Mouse (Mus musculus): ENCODE data around the gene Kdm6b. TPM values are rescaled to one million over a fixed set of nuclear protein-coding genes. Genes with fewer than 3 reads are reported as not detected.
A peak's percentile ranks its signal among the peaks of the same experiment; 100 is the strongest.
"Not testable (repeated sequence)": the region's sequence is repeated elsewhere in the genome, so short reads cannot be mapped to it uniquely, and the experiment has no call there.

Gene Kdm6b
- polyA plus RNA-seq, 1 experiment from 2014 or later: 4.0 TPM

DNA sequence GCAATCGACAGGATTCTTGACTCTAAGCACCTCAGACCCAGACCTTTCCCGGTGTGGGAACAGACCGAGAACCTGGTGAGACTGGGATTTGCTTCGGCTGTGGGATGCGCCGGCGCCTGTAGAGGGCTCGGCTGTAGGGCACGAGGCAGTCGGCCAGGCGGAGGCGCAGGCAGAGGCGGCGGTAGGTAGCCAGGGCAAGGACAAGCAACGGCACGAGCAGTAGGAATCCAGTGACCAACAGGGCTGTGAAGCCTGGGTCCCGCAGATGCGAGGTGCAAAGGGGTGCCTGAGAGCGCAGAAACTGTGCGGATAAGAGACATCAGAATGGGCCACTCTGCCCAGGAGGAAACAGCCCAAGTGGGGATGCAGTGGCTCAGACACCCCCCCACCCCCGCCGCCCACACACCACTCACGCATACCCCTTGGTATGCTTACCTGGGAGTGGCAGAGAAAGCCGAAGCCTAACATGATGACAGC, 15.9 kb downstream of the Kdm6b start:
- H3K9ac ChIP-seq: peak overlapping the region; percentile 32
- H3K27ac ChIP-seq (replicated peaks): 0 out of 2 replicates have a peak overlapping the region, but pooled peaks have one; percentile 14
- H3K9me3 ChIP-seq (replicated peaks): no peaks in the 10 kb centered on the region
- H3K4me3 ChIP-seq (replicated peaks): peak overlapping the region; percentile 85
- peaks cover 39% of the 10 kb centered on the region for H3K4me1 ChIP-seq (replicated peaks)
- ATAC-seq (ENCODE audit: insufficient read depth): no peak
- peak overlapping the region; percentile 96 for H3K4me2 ChIP-seq
- H3K36me3 ChIP-seq (replicated peaks): peaks cover 28% of the 10 kb centered on the region
- no peaks in the 10 kb centered on the region for H3K27me3 ChIP-seq
- WGBS (ENCODE audit: insufficient replicate concordance): 46% methylated on average over 24 of the region's 24 CpGs

DNA sequence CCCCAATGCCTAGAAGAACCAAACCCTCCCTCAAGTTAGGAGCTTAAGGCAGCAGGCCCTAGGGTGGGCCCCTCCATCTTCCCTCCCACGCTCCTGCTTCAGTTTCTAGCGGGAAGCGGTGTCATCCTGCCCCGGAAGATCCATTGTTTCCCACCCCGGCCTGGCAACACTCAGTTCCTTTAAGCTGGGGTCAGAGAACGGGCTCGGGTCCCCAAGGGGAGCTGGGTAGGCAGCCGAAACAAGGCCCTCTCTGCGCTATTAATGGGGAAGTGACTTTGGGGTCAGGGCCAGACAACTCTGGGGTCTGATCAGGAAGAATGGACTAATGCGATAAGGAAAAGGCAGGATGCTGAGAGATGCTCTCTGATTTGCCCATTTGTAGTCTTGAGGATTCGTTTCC, 16.7 kb downstream of the Kdm6b start:
- peak overlapping the region; percentile 97; the same call in 1 of the 2 replicates for H3K27ac ChIP-seq (replicated peaks)
- H3K9ac ChIP-seq: peak overlapping the region; percentile 94
- peaks cover 22% of the 10 kb centered on the region for H3K36me3 ChIP-seq (replicated peaks)
- H3K4me3 ChIP-seq (replicated peaks): peak overlapping the region; percentile 85
- 11% methylated on average over 11 of the region's 11 CpGs for WGBS (ENCODE audit: insufficient replicate concordance)
- no peaks in the 10 kb centered on the region for H3K9me3 ChIP-seq (replicated peaks)
- ATAC-seq (ENCODE audit: insufficient read depth): no peak
- H3K27me3 ChIP-seq: no peaks in the 10 kb centered on the region
- peak overlapping the region; percentile 96 for H3K4me2 ChIP-seq
- peaks cover 39% of the 10 kb centered on the region for H3K4me1 ChIP-seq (replicated peaks)

DNA sequence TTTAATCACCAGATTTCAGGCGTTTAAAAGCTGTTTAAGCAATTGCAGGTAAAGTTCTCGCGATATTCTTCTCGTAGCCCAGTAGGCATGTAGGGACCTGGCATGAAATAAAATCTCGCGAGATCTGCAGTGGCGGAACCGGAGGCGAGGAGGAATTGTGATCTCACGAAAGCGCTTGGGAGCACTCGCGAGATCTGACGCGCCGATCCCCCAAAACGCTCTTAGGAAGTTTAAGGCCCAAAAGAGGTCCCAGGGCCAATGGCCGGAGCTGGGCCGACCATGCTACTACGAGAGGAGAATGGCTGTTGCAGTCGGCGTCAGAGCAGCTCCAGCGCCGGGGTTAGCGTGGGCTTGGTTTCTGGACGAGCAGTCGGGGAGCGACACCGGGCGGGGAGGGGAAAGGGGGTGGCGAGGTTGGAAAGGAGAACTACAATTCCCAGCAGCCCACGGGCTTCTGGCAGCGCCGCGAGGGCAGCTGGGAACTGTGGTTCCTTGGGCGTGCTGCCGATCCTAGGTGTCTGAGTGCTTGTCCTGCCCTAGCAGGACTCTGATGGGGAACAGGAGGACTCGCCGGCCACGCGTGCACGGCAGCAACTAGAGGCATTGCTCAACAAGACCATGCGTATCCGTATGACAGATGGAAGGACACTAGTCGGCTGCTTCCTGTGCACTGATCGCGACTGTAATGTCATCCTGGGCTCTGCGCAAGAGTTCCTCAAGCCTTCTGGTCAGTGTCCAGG, 17.7 kb downstream of the Kdm6b start:
- Histone ChIP-seq H3K4me2 (peak overlapping the region; percentile 96), H3K27me3 (no peaks in the 10 kb centered on the region), H3K27ac (replicated peaks) (peak overlapping the region; percentile 97), H3K9ac (peak overlapping the region; percentile 94), H3K4me3 (replicated peaks) (peak overlapping the region; percentile 85), H3K4me1 (replicated peaks) (peaks cover 31% of the 10 kb centered on the region), H3K36me3 (replicated peaks) (peaks cover 16% of the 10 kb centered on the region), H3K9me3 (replicated peaks) (no peaks in the 10 kb centered on the region)
- peak; percentile 90 for ATAC-seq (ENCODE audit: insufficient read depth)
- under 1% methylated on average over 48 of the region's 48 CpGs for WGBS (ENCODE audit: insufficient replicate concordance)

DNA sequence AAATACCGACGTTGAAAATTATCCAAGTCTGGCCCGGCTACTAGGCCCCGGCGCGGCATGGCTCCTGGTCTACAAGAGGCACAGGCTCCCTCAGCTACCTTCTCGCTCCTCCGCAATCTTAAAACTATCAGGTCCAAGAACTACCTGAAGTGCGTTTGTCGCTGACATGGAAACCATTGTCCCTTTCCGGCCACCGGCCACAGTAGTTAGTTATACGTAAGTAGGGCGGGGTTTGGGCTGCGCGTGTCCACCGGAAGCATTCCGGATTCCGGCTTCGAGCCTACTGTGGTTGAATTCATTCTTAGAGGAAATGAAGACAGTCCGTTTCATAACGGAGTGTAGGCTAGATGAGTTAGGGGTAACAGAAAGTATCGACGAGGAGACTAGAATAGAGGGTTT, 18.2 kb downstream of the Kdm6b start, which contains the start of the genes Naa38 and Cyb5d1:
Naa38 (plus strand) TSS at position 253 of the 399 bp plus-strand sequence.
Cyb5d1 (minus strand) TSS at position 397 of the 399 bp plus-strand sequence.
- WGBS (ENCODE audit: insufficient replicate concordance): 0% methylated on average over 24 of the region's 24 CpGs
- peak within 1 kb of the TSS; percentile 94 for H3K9ac ChIP-seq
- peak within 1 kb of the TSS; percentile 97 for H3K27ac ChIP-seq (replicated peaks)
- H3K36me3 ChIP-seq (replicated peaks): peaks cover 10% of the 10 kb centered on the region
- H3K4me1 ChIP-seq (replicated peaks): peaks cover 32% of the 10 kb centered on the region
- peak within 1 kb of the TSS; percentile 96 for H3K4me2 ChIP-seq
- peak within 1 kb of the TSS; percentile 85 for H3K4me3 ChIP-seq (replicated peaks)
- peak; percentile 79 for ATAC-seq (ENCODE audit: insufficient read depth)
- H3K9me3 ChIP-seq (replicated peaks); H3K27me3 ChIP-seq: not testable (repeated sequence)

DNA sequence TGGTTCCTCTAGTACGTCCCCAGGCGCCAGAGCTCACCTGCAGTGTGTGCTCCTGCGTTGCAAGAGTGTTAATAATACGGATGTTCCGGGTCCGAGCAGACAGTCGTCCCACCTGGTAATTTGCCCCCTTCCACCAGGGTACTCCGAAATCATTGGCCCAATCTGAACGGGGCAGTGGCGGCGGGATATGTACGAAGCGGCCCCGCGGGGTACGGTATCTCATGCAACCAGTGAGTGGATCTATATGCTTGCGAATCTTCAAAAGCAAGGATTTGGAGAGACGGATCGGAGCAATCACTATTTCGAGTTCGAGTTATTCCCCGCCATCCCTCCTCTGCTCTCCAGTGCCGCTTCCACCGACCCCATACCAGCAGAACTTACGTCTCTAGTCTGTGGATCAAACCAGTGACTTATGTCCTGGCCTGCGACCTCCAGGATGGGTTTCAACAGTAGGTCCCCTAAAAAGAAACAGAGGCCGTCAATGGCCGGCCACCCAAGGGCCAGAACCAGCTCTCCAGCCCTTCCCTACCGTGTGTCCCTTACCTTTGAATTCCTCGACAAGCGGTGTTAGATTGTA, 18.8 kb downstream of the Kdm6b start:
- peak overlapping the region; percentile 97 for H3K27ac ChIP-seq (replicated peaks)
- 2% methylated on average over 31 of the region's 31 CpGs for WGBS (ENCODE audit: insufficient replicate concordance)
- H3K4me2 ChIP-seq: peak overlapping the region; percentile 96
- H3K9ac ChIP-seq: peak overlapping the region; percentile 94
- not testable (repeated sequence) for ATAC-seq (ENCODE audit: insufficient read depth); H3K9me3 ChIP-seq (replicated peaks); H3K27me3 ChIP-seq; H3K36me3 ChIP-seq (replicated peaks)
- H3K4me3 ChIP-seq (replicated peaks): peak overlapping the region; percentile 85
- H3K4me1 ChIP-seq (replicated peaks): peaks cover 35% of the 10 kb centered on the region

DNA sequence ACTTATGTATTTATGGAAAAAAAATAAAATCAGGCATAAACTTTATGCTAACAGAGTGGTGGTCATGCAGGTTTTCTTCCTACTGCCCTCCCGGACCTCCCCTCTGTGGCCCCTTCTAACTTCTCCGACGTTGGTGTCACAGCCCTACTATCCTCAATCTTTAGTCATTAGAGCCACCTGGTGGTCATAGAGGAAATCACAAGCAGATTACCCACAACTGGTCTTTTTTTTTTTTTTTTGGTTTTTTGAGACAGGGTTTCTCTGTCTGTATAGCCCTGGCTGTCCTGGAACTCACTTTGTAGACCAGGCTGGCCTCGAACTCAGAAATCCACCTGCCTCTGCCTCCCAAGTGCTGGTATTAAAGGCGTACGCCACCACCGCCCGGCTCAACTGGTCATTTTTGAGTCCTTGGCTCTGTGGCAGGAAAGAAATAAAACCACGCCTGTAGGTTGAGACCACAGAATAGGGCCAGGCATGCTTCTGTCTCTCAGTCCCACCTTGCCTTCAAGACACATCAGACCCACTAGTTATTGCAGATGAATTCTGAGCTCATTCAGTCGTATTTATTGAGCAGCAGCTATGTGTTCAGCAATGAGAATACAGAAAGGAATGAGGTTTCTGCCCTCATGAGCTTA, 23.0 kb downstream of the Kdm6b start:
- H3K4me3 ChIP-seq (replicated peaks): no peak overlapping the region
- no peak for ATAC-seq (ENCODE audit: insufficient read depth)

DNA sequence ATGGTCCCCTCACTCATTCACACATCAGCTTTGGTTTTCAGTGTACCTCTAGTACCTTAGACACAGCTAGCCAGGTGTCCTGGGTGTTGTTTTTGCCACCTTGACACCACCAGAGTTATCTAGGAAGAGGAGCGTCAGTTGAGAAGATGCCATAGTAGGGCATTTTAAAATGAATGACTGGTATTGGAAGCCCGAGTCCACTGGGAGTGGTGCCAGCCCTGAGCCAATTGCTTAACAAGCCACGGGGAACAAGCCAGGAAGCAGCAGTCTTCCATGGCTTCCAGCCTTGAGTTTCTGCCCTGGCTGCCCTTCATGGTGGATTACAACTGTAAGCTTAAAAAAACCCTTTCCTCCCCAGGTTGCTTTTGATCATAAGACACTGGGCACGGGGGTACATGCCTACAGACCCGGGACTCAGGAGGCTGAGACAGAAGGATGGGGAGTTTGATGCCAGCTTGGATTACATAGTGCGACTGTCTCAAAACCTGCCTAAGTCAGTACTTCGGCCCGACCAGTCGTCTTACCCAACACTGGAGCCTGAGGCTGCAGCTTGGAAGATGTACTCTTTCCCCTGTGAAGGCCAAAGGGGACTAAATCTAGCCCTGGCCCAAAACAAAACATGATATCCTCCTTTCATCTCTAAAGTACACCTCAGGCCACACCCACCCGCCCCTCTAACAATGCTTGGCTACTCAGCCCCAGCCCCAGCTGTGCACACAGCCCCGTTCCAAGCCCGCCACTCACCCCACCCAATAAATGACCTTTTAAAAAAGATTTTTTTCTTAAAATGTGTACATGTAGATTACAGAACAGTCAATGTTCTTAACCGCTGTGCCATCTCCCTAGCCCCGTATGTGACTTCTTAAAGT, 23.7 kb downstream of the Kdm6b start:
- no peak for ATAC-seq (ENCODE audit: insufficient read depth)
- no peaks in the 10 kb centered on the region for H3K27me3 ChIP-seq
- 63% methylated on average over 14 of the region's 14 CpGs for WGBS (ENCODE audit: insufficient replicate concordance)
- H3K4me1 ChIP-seq (replicated peaks): peaks cover 8% of the 10 kb centered on the region
- no peak overlapping the region for H3K4me2 ChIP-seq
- H3K9me3 ChIP-seq (replicated peaks): no peaks in the 10 kb centered on the region
- no peaks in the 10 kb centered on the region for H3K36me3 ChIP-seq (replicated peaks)
- no peak overlapping the region for H3K9ac ChIP-seq
- no peak overlapping the region for H3K27ac ChIP-seq (replicated peaks)
- no peak overlapping the region for H3K4me3 ChIP-seq (replicated peaks)

More for the DNA sequence above, 23.0 kb downstream of the Kdm6b start:
- Histone ChIP-seq H3K9ac (no peak overlapping the region), H3K4me2 (no peak overlapping the region), H3K9me3 (replicated peaks) (no peaks in the 10 kb centered on the region), H3K4me1 (replicated peaks) (peaks cover 8% of the 10 kb centered on the region), H3K27ac (replicated peaks) (no peak overlapping the region), H3K36me3 (replicated peaks) (no peaks in the 10 kb centered on the region), H3K27me3 (no peaks in the 10 kb centered on the region)
- WGBS (ENCODE audit: insufficient replicate concordance): 37% methylated on average over 10 of the region's 10 CpGs

DNA sequence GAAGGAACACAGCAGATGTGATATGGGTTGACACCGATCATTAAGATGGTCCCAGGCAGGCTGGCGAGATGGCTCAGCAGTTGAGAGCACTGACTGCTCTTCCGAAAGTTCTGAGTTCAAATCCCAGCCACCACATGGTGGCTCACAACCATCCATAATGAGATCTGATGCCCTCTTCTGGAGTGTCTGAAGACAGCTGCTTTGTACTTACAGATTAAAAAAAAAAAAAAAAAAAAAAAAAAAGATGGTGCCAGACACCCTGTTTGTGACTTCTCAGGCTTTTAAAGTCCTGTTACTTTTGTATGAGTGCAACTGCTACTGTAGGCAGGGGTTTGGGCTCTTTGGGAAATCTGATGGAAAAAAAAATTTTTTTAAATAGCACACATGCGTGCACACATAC, 24.8 kb downstream of the Kdm6b start:
- H3K4me3 ChIP-seq (replicated peaks): no peak overlapping the region
- no peaks in the 10 kb centered on the region for H3K27me3 ChIP-seq
- no peaks in the 10 kb centered on the region for H3K36me3 ChIP-seq (replicated peaks)
- H3K4me2 ChIP-seq: no peak overlapping the region
- 0 out of 2 replicates have a peak, but pooled peaks cover 4% of the 10 kb centered on the region for H3K4me1 ChIP-seq (replicated peaks)
- 81% methylated on average over 4 of the region's 4 CpGs for WGBS (ENCODE audit: insufficient replicate concordance)
- H3K9me3 ChIP-seq (replicated peaks): no peaks in the 10 kb centered on the region
- no peak overlapping the region for H3K9ac ChIP-seq
- H3K27ac ChIP-seq (replicated peaks): no peak overlapping the region
- no peak for ATAC-seq (ENCODE audit: insufficient read depth)

DNA sequence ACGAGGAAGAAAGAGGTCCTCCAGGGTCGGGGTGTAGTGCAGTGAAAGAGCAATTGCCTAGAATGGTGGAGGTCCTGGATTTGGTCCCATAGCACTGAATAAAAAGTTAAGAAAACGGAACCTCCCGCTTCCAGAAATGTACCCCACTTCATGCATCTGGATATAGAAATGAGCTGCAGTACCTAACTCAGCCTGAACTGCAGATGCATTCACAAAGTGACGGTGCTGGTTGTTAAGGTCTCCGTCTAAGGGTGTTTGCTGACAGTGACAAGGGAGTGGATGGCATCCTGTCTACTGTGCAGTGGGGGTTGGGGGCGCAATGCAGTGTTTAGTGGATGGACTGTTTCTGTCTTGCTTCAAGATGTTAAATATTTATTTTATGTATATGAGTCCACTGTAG, 26.7 kb downstream of the Kdm6b start:
- no peak overlapping the region for H3K4me3 ChIP-seq (replicated peaks)
- H3K36me3 ChIP-seq (replicated peaks): no peaks in the 10 kb centered on the region
- H3K9me3 ChIP-seq (replicated peaks): no peaks in the 10 kb centered on the region
- H3K4me2 ChIP-seq: no peak overlapping the region
- no peak for ATAC-seq (ENCODE audit: insufficient read depth)
- H3K4me1 ChIP-seq (replicated peaks): 0 out of 2 replicates have a peak, but pooled peaks cover 4% of the 10 kb centered on the region
- 68% methylated on average over 7 of the region's 7 CpGs for WGBS (ENCODE audit: insufficient replicate concordance)
- no peaks in the 10 kb centered on the region for H3K27me3 ChIP-seq
- no peak overlapping the region for H3K9ac ChIP-seq
- no peak overlapping the region for H3K27ac ChIP-seq (replicated peaks)

DNA sequence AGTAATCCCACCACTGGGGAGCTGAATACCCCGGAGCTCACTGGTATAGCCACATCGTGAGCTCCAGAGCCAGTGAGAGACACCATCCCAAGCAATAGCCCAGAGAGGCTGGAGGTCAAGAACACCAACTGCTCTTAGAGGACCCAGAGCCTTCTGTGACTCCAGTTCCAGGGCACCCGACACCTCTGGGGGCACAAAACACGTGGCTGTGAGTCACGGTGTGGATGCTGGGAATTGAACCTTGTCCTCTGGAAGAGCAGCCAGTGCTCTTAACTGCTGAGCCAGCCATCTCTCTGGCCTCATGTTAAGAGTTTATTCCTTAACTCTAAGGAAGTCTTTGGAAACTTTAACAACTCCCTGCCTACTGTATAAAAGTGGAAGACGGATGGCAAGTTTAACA, 28.5 kb downstream of the Kdm6b start:
- WGBS (ENCODE audit: insufficient replicate concordance): 62% methylated on average over 6 of the region's 6 CpGs
- H3K27me3 ChIP-seq: no peaks in the 10 kb centered on the region
- no peak overlapping the region for H3K27ac ChIP-seq (replicated peaks)
- 0 out of 2 replicates have a peak, but pooled peaks cover 2% of the 10 kb centered on the region for H3K4me1 ChIP-seq (replicated peaks)
- no peak for ATAC-seq (ENCODE audit: insufficient read depth)
- no peak overlapping the region for H3K4me2 ChIP-seq
- H3K9ac ChIP-seq: no peak overlapping the region
- H3K36me3 ChIP-seq (replicated peaks): no peaks in the 10 kb centered on the region
- H3K9me3 ChIP-seq (replicated peaks): no peaks in the 10 kb centered on the region
- H3K4me3 ChIP-seq (replicated peaks): no peak overlapping the region

Data from liver, embryonic 15.5 days (tissue).